Comparison of ENCODE assay signal across 8 mouse cellular contexts in genomic region chr12:39920466-39920913, GRCm38 (mm10).
A peak's percentile ranks its signal among the peaks of the same experiment; 100 is the strongest.
DNase-seq lines count a peak whose midpoint lies in the region; ATAC-seq and TF ChIP-seq lines count a peak whose summit lies in the region.

No protein-coding gene starts in this region.

- TF ChIP-seq EP300 in liver, postnatal 0 days (IDR thresholded peaks at IDR 0.05; ENCODE audit: low read depth), result peak; percentile 49; the same call in 1 of the 2 replicates

- WGBS in intestine, embryonic 14.5 days, result 15% methylated on average over 8 of the region's 8 CpGs
- 36% methylated on average over 8 of the region's 8 CpGs for WGBS in intestine, postnatal 0 days
- 19% methylated on average over 8 of the region's 8 CpGs for WGBS in liver, postnatal 0 days (ENCODE audit: insufficient replicate concordance)
- WGBS in neural tube, embryonic 15.5 days, result 8% methylated on average over 8 of the region's 8 CpGs

- H3K36me3 ChIP-seq in intestine, embryonic 14.5 days (ENCODE audit: control insufficient read depth, insufficient read depth, low read length), result no peaks in the 10 kb centered on the region
- no peaks in the 10 kb centered on the region for H3K36me3 ChIP-seq in intestine, postnatal 0 days (ENCODE audit: control insufficient read depth, insufficient read depth)
- H3K36me3 ChIP-seq in liver, postnatal 0 days (replicated peaks; ENCODE audit: insufficient read depth, low read length), result no peaks in the 10 kb centered on the region
- no peaks in the 10 kb centered on the region for H3K36me3 ChIP-seq in neural tube, embryonic 15.5 days

- H3K4me2 ChIP-seq in intestine, embryonic 14.5 days (ENCODE audit: low read length), result no peak overlapping the region
- no peak overlapping the region for H3K4me2 ChIP-seq in intestine, postnatal 0 days (replicated peaks; ENCODE audit: low read depth)
- no peak overlapping the region for H3K4me2 ChIP-seq in liver, postnatal 0 days (ENCODE audit: low read depth, low read length)
- peak overlapping the region; percentile 38 for H3K4me2 ChIP-seq in neural tube, embryonic 15.5 days

- no peaks in the 10 kb centered on the region for H3K9me3 ChIP-seq in intestine, embryonic 14.5 days (ENCODE audit: control insufficient read depth, low read length)
- no peaks in the 10 kb centered on the region for H3K9me3 ChIP-seq in intestine, postnatal 0 days (ENCODE audit: control insufficient read depth)
- no peaks in the 10 kb centered on the region for H3K9me3 ChIP-seq in liver, postnatal 0 days (ENCODE audit: low read length)
- H3K9me3 ChIP-seq in neural tube, embryonic 15.5 days (replicated peaks), result no peaks in the 10 kb centered on the region

- H3K9ac ChIP-seq in intestine, embryonic 14.5 days (ENCODE audit: low read length), result no peak overlapping the region
- no peak overlapping the region for H3K9ac ChIP-seq in intestine, postnatal 0 days (ENCODE audit: low read depth, low read length)
- H3K9ac ChIP-seq in liver, postnatal 0 days (replicated peaks), result no peak overlapping the region
- H3K9ac ChIP-seq in neural tube, embryonic 15.5 days (replicated peaks), result no peak overlapping the region

- no peaks in the 10 kb centered on the region for H3K27me3 ChIP-seq in intestine, embryonic 14.5 days (replicated peaks; ENCODE audit: control insufficient read depth, insufficient read depth, low read length)
- H3K27me3 ChIP-seq in intestine, postnatal 0 days (replicated peaks; ENCODE audit: control insufficient read depth, insufficient read depth, low read length), result no peaks in the 10 kb centered on the region
- no peaks in the 10 kb centered on the region for H3K27me3 ChIP-seq in liver, postnatal 0 days (ENCODE audit: insufficient read depth, low read length)
- H3K27me3 ChIP-seq in neural tube, embryonic 15.5 days (replicated peaks), result no peaks in the 10 kb centered on the region

- no peak overlapping the region for H3K27ac ChIP-seq in intestine, embryonic 14.5 days (ENCODE audit: low read depth)
- no peak overlapping the region for H3K27ac ChIP-seq in intestine, postnatal 0 days (ENCODE audit: low read depth, low read length)
- H3K27ac ChIP-seq in liver, postnatal 0 days (ENCODE audit: low read depth), result no peak overlapping the region
- 0 out of 2 replicates have a peak overlapping the region, but pooled peaks have one; percentile 5 for H3K27ac ChIP-seq in neural tube, embryonic 15.5 days (replicated peaks)

- no peak for TF ChIP-seq CTCF in intestine, postnatal 0 days (IDR thresholded peaks at IDR 0.05; ENCODE audit: low read depth)
- TF ChIP-seq CTCF in liver, postnatal 0 days (IDR thresholded peaks at IDR 0.05; ENCODE audit: low read depth), result no peak

- H3K4me1 ChIP-seq in intestine, embryonic 14.5 days (replicated peaks; ENCODE audit: control insufficient read depth, insufficient read depth, low read length), result peaks cover 3% of the 10 kb centered on the region; the same call in 1 of the 2 replicates
- H3K4me1 ChIP-seq in intestine, postnatal 0 days (replicated peaks; ENCODE audit: control insufficient read depth, insufficient read depth, low read length), result no peaks in the 10 kb centered on the region
- H3K4me1 ChIP-seq in liver, postnatal 0 days (ENCODE audit: insufficient read depth), result no peaks in the 10 kb centered on the region
- peaks cover 5% of the 10 kb centered on the region; the same call in 1 of the 2 replicates for H3K4me1 ChIP-seq in neural tube, embryonic 15.5 days

- peak; percentile 53 for DNase-seq in intestine, embryonic 14.5 days (ENCODE audit: low spot score)
- peak; percentile 61 for DNase-seq in embryo, embryonic 10 days (ENCODE audit: low spot score)
- peak; percentile 94 for DNase-seq in heart, adult 11 months
- DNase-seq in kidney, adult 18-20 months, result peak; percentile 53
- DNase-seq in liver, postnatal 0 days, result peak; percentile 18
- DNase-seq in spleen, adult 18-20 months, result no peak

- H3K4me3 ChIP-seq in intestine, embryonic 14.5 days (ENCODE audit: low read depth, low read length), result no peak overlapping the region
- H3K4me3 ChIP-seq in intestine, postnatal 0 days (ENCODE audit: low read depth, low read length), result no peak overlapping the region
- no peak overlapping the region for H3K4me3 ChIP-seq in liver, postnatal 0 days (ENCODE audit: low read depth, low read length)
- no peak overlapping the region for H3K4me3 ChIP-seq in neural tube, embryonic 15.5 days (replicated peaks)

- peak; percentile 55; the same call in 1 of the 2 replicates for ATAC-seq in intestine, embryonic 14.5 days (replicated peaks; ENCODE audit: low FRiP score, low TSS enrichment, low read depth)
- no peak for ATAC-seq in intestine, postnatal 0 days
- ATAC-seq in liver, postnatal 0 days, result peak; percentile 76
- ATAC-seq in neural tube, embryonic 15.5 days (ENCODE audit: low FRiP score), result peak; percentile 78

Comparison
In these comparisons a context has a peak if more than half of its experiments do, and no peak if none do; other contexts are left out.
1. DNase-seq: peak in intestine, embryonic 14.5 days (single experiment), embryo, embryonic 10 days (single experiment), heart, adult 11 months (single experiment), kidney, adult 18-20 months (single experiment) and liver, postnatal 0 days (single experiment); none in spleen, adult 18-20 months (0 of 2).